Mouse (Mus musculus) T-helper 2 cell (primary cell): ENCODE data around the gene Qtrt2.

Source experiments
- in situ Hi-C: fragments of 300-600 bp; cut with MboI, MseI; formaldehyde crosslinking; loops from one replicate; pipeline ENCODE4 v1.15.1; 2025; ENCODE audit warnings: high pct_unique_total_duplicates

Gene Qtrt2

GRCm38 (mm10) chr16:43926341-43926859 lies at the start of gene Qtrt2:
Gene Qtrt2 (minus strand): TSS chr16:43926809.
- in situ Hi-C loops, result no loop called here

GRCm38 (mm10) chr16:43973606-43974220 lies 47.1 kb upstream of the Qtrt2 start:
- in situ Hi-C loops, result no loop called here

GRCm38 (mm10) chr16:43973147-43973546 lies 46.5 kb upstream of the Qtrt2 start:
- in situ Hi-C loops, result no loop called here

GRCm38 (mm10) chr16:43972391-43972790 lies 45.8 kb upstream of the Qtrt2 start:
- in situ Hi-C loops, result no loop called here

DNA sequence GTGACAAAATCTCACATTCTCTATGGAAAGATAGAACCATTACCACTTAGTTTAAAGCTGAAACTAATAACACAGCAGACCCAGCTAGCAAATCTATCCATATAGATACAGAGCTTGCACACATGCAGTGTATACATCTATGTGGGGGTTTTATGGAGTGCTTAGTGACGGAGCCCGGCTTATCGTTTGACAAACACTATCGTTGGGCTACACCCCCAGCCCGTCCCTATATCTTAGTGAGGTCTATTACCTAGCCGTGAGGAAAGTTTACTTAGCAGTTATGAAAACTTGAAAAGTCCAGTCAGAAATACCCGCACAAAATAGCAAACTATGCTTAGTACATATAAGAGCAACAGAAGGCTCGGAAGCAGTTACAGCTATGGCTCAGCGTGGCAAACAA lies 45.1 kb upstream of the Qtrt2 start:
- in situ Hi-C loops, result no loop called here

GRCm38 (mm10) chr16:43971189-43971588 lies 44.6 kb upstream of the Qtrt2 start:
- in situ Hi-C loops, result no loop called here

DNA sequence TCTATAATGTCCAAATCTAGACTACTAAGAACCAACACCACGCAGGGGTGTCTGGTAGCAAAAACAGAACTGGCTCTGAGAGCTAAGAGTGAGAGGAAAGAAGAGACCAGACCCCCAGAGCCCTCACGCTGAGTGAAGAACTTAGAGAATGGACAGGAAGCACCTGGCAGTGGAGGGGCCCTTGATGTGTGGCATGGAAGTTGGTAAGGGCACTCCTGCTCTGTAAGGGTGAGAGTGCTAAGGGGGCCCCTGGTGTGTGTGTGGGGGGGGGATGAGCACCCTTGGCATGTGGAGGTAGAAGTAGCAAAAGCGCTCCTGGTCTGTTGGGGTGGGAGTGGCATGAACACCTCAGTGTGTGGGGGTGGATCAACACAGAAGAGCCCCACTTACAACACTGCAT lies 43.8 kb upstream of the Qtrt2 start:
- in situ Hi-C loops, result no loop called here

DNA sequence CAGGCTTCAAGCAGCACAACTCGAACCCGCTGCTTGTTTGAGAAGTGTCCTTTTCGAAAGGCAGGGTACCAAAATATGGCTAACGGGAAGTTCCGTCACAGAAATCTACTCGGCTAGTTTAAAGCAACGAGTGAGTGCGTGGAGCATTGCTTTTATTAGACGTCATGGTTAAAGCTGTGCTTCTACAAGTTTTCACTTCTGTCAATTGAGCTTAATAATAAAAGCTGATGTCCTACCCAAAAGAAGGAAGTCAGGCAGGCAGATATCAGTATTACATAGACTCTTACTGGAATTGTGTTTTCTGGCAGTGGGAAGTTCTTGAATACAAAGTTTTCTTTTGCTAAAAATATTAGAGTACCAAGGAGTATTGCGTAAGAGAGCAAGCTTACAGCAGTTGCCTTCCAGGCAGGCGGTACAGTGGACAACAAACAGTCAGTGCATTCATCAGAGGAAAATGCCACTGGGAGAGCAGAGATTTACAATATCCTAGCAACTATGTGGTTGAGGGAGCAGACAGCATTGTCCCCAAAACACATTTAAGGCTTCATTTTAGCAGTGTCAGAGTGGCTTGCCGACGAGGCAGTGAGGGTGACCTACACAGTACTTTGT lies 39.3 kb upstream of the Qtrt2 start:
- in situ Hi-C loops, result no loop called here

DNA sequence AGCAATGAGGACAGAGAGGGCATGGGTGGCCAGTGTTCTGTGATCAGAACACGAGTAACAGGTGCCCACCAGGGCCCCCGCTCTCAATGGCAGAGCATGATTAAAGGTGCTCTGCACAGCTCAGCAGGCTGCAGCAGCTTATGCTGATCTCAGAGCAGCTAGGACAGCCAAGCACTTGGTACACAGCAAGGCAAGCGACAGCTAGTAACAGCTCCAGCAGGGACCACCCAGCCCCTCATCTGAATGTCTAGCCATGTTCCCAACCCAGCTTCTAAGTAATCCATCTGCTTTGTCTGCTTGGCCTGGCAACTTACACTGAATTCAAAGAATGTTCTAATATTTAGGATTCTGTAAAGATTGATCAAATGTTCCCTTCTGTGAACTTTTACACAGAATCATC lies 37.2 kb upstream of the Qtrt2 start:
- in situ Hi-C loops, result no loop called here

- in situ Hi-C loops, result no loop called here
Measured at GRCm38 (mm10) chr16:43963291-43963690, 36.7 kb upstream of the Qtrt2 start.

GRCm38 (mm10) chr16:43958038-43958437 lies 31.4 kb upstream of the Qtrt2 start:
- in situ Hi-C loops, result no loop called here

GRCm38 (mm10) chr16:43954913-43955312 lies 28.3 kb upstream of the Qtrt2 start:
- in situ Hi-C loops, result no loop called here

DNA sequence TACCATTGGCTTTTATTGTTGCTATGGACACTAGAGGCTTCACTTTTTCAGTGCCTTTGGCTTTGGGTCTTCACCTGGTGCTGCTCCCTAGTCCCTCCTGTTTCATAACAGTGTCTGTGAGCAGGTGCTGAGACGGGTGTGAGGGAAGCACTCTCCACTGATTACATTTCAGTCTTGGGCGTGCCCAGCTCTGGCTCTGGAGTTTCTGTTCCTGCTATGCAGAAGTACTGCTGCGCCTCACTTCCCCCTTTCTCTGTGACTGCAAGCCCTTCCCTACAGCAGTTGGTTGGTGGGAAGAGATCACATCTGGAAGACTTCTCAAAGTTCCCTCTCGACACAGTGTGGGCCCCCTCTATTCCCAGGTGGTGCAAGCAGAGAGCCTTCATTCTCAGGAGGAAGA lies 25.0 kb upstream of the Qtrt2 start:
- in situ Hi-C loops, result no loop called here

- in situ Hi-C loops, result loop anchor here (10.0 kb wide), 1 partner anchor 219 kb away; no protein-coding TSS in a partner anchor
Measured at GRCm38 (mm10) chr16:43945869-43946268, 19.3 kb upstream of the Qtrt2 start.

- in situ Hi-C loops, result loop anchor here (10.0 kb wide), 1 partner anchor 219 kb away; no protein-coding TSS in a partner anchor
Measured at GRCm38 (mm10) chr16:43945351-43945750, 18.7 kb upstream of the Qtrt2 start.

DNA sequence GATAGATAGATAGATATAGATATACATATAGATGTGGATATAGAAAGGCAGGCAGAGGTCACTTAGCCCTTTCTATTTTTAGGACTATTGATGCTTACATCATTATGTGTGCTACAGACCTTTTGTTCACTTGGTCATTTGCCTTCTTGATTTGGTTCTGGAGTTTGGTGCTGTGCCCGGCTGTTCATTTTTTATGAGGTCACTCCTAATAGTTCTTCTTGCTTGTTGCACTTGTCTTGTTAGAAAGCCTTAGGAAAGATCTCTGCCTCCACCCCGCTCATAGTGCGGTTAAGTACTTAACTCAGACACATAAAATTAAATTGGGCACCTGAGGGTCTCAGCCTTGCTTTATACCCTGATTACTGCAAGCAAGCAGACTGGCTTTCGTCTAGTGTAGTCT lies 14.2 kb upstream of the Qtrt2 start:
- in situ Hi-C loops, result loop anchor here (10.0 kb wide), 1 partner anchor 224 kb away; no protein-coding TSS in a partner anchor

DNA sequence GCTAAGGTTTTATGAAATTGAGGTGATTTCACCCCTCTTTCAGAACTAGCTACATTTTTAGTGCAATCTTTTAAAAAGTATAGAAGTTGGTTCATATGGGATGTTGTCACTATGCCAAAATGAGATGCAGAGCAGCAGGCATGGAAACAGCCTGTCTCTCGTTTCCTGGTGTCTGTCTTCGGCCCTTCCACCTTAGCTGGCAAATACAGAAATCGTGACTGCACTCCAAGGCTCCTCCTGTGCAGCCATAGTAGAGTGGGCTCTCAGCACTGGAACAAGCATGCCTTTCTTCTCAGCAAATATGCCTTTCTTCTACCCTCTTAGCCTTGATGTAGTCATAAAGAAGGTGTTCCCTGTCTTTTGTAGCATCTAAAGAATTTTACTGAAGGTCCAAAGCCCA lies 9.3 kb upstream of the Qtrt2 start:
- in situ Hi-C loops, result no loop called here

- in situ Hi-C loops, result no loop called here
Measured at GRCm38 (mm10) chr16:43935367-43935766, 8.8 kb upstream of the Qtrt2 start.

DNA sequence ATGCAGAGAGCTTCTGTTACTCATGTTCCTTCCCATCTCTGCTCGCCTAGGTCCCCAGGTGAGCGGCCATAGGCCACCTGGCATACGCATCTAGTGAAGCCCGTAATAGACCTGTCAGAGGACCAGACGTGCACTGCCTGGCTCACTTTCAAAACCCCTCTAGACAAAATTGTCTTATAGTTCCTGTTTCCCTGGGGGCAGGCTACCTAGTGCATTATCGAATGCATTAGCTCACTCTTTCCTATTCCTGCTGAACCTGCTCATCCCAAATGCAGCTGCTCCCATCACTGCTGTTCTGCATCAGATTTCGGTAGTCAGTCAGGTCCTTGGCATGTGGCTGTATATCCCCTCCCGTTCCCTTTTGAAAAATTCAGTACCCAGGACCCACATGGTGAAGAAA lies 8.2 kb upstream of the Qtrt2 start:
- in situ Hi-C loops, result no loop called here

DNA sequence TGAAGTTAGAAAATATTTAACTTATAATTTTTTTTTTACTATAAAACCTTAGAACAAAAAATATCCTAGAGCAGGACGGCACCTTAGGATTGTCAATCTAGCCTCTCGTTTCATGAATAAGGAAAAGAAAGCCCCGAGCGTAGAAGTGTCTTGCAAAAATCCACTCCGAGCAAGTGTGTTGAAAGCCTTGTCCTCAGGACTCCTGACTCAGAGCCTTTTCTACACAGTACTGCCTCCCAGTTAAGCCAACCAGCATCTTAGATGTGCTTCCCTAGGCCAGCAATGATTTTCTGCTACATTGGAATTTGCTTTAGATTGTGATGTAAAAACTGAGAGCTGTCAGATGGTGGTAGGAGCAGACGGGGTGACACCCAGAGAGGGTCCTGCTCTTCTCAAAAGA lies 6.4 kb upstream of the Qtrt2 start:
- in situ Hi-C loops, result no loop called here

DNA sequence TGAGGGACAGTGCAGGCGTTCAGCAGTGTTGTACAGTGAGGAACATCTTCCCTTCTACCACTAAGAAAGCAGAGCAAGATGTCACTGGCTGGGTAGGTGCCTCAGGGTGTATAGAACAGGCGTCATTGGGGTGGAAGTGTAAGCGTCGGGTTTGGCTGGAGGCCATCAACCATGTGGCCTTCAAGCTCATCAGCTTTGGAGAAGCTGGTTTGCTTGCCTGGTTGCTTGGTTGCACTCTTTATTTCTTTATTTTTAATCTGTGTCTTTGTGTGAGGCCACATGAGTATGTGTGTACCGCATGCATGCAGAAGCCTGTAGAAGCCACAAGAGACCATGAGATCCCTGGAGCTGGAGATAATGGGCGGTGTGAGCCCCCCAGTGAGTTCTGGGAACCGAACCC lies 5.7 kb upstream of the Qtrt2 start:
- in situ Hi-C loops, result no loop called here

GRCm38 (mm10) chr16:43931502-43931901 lies 4.9 kb upstream of the Qtrt2 start:
- in situ Hi-C loops, result no loop called here

DNA sequence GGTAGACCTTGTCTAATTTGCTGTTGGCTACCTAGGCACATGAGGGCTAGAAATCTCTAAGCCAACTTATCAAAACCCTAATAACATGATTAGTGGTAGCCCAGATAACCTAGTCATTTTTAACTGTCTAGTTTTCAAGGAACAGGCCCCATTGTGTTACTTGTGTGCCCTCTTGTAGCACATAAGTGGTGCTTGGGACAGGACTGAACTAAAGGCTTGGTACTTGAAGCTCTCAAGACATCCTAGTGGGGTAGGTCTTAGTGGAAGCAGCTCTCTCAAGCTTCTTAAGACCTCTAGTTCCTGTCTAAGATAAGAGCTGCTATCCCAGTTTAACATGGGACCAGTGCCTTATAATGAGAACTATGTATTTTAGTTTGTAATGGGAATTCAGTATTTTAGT lies 4.0 kb upstream of the Qtrt2 start:
- in situ Hi-C loops, result no loop called here
